ENCODE assay signal across 14 mouse cellular contexts in genomic region chr13:55168255-55168654, GRCm38 (mm10). TPM values are rescaled to one million over a fixed set of nuclear protein-coding genes. Genes with fewer than 3 reads are reported as not detected.
A peak's percentile ranks its signal among the peaks of the same experiment; 100 is the strongest.
DNase-seq lines count a peak whose midpoint lies in the region; ATAC-seq and TF ChIP-seq lines count a peak whose summit lies in the region.
"Had no signal": no experiment of that assay in that cellular context is flagged by ENCODE, and none has a peak within 500 bp of the region (broad histone marks: within the 10 kb centered on the region; RNA-seq: fewer than 3 reads in every experiment).

No protein-coding gene starts in this region.

- H3K4me2 ChIP-seq in liver, embryonic 11.5 days: no peak overlapping the region
- no peak overlapping the region for H3K4me2 ChIP-seq in embryonic facial prominence, embryonic 13.5 days
- H3K4me2 ChIP-seq in hindbrain, postnatal 0 days (ENCODE audit: low read depth, low read length): no peak overlapping the region
- H3K4me2 ChIP-seq: liver, embryonic 15.5 days had no signal

- H3K9me3 ChIP-seq in liver, embryonic 11.5 days (ENCODE audit: control insufficient read depth, low read length): no peaks in the 10 kb centered on the region
- H3K9me3 ChIP-seq in embryonic facial prominence, embryonic 13.5 days: no peaks in the 10 kb centered on the region
- H3K9me3 ChIP-seq in hindbrain, postnatal 0 days (ENCODE audit: low read length): no peaks in the 10 kb centered on the region
- H3K9me3 ChIP-seq: liver, embryonic 15.5 days had no signal

- no peaks in the 10 kb centered on the region for H3K27me3 ChIP-seq in liver, embryonic 11.5 days (replicated peaks; ENCODE audit: control insufficient read depth, insufficient read depth, low read length)
- H3K27me3 ChIP-seq in embryonic facial prominence, embryonic 13.5 days: no peaks in the 10 kb centered on the region
- H3K27me3 ChIP-seq in hindbrain, postnatal 0 days (ENCODE audit: insufficient read depth, low read length): no peaks in the 10 kb centered on the region

- no peak overlapping the region for H3K9ac ChIP-seq in liver, embryonic 11.5 days (ENCODE audit: low read depth, low read length)
- peak overlapping the region; percentile 32; the same call in 1 of the 2 replicates for H3K9ac ChIP-seq in embryonic facial prominence, embryonic 13.5 days
- H3K9ac ChIP-seq in hindbrain, postnatal 0 days (replicated peaks; ENCODE audit: low read length): no peak overlapping the region
- H3K9ac ChIP-seq: liver, embryonic 15.5 days had no signal

- H3K36me3 ChIP-seq in liver, embryonic 11.5 days (ENCODE audit: control insufficient read depth, insufficient read depth, low read length): no peaks in the 10 kb centered on the region
- no peaks in the 10 kb centered on the region for H3K36me3 ChIP-seq in embryonic facial prominence, embryonic 13.5 days
- no peaks in the 10 kb centered on the region for H3K36me3 ChIP-seq in hindbrain, postnatal 0 days (ENCODE audit: insufficient read depth, low read length)
- H3K36me3 ChIP-seq: liver, embryonic 15.5 days had no signal

- H3K4me3 ChIP-seq in liver, embryonic 11.5 days (ENCODE audit: low read depth, low read length): no peak overlapping the region
- no peak overlapping the region for H3K4me3 ChIP-seq in embryonic facial prominence, embryonic 13.5 days
- H3K4me3 ChIP-seq in hindbrain, postnatal 0 days (ENCODE audit: low read length): no peak overlapping the region
- H3K4me3 ChIP-seq: liver, embryonic 15.5 days had no signal

- DNase-seq in liver, embryonic 11.5 days (ENCODE audit: low spot score): no peak
- DNase-seq in liver: no peak
- no peak for DNase-seq in hindbrain, postnatal 0 days (ENCODE audit: low spot score)
- DNase-seq in kidney, postnatal 14 days: peak; percentile 68
- no peak for DNase-seq in urinary bladder, postnatal 25 days (ENCODE audit: low spot score)
- DNase-seq in cerebellum, adult 9-10 months: no peak
- DNase-seq in natural killer cell, adult 2 months (ENCODE audit: low spot score in 2 of 2): no peak
- DNase-seq: adrenal gland, postnatal 25 days; cerebellum, adult 11 months had no signal

- WGBS in liver, embryonic 11.5 days: 88% methylated on average over 5 of the region's 5 CpGs
- WGBS in embryonic facial prominence, embryonic 13.5 days: 89% methylated on average over 5 of the region's 5 CpGs
- WGBS in hindbrain, postnatal 0 days: 78% methylated on average over 5 of the region's 5 CpGs

- H3K27ac ChIP-seq in liver, embryonic 11.5 days (ENCODE audit: low read depth, low read length): 0 out of 2 replicates have a peak overlapping the region, but pooled peaks have one; percentile 9
- peak overlapping the region; percentile 5; the same call in 1 of the 2 replicates for H3K27ac ChIP-seq in embryonic facial prominence, embryonic 13.5 days
- peak overlapping the region; percentile 49; the same call in 1 of the 2 replicates for H3K27ac ChIP-seq in hindbrain, postnatal 0 days
- H3K27ac ChIP-seq: liver, embryonic 15.5 days had no signal

- peaks cover 6% of the 10 kb centered on the region; the same call in 1 of the 2 replicates for H3K4me1 ChIP-seq in liver, embryonic 11.5 days (replicated peaks; ENCODE audit: control insufficient read depth, insufficient read depth, low read length)
- H3K4me1 ChIP-seq in embryonic facial prominence, embryonic 13.5 days: peaks cover 28% of the 10 kb centered on the region
- H3K4me1 ChIP-seq in hindbrain, postnatal 0 days (ENCODE audit: insufficient read depth, low read length): peaks cover 13% of the 10 kb centered on the region; the same call in 1 of the 2 replicates

- TF ChIP-seq CTCF in hindbrain, postnatal 0 days (IDR thresholded peaks at IDR 0.05; ENCODE audit: low read depth): no peak

- no peak for ATAC-seq in liver, embryonic 11.5 days (replicated peaks; ENCODE audit: low FRiP score)
- ATAC-seq in embryonic facial prominence, embryonic 13.5 days (ENCODE audit: insufficient number of reproducible peaks, insufficient read depth, low FRiP score, low TSS enrichment, low read depth): no peak
- no peak for ATAC-seq in hindbrain, postnatal 0 days

RNA-seq across cellular contexts. Expression of gene Fgfr4, which starts 15.8 kb away (rescaled TPM):
- 6.8 and 8.0 TPM in 2 replicates for polyA plus RNA-seq in liver, embryonic 11.5 days (2014; fragmentation: Nextera tagmentation; extraction: Ambion mirVana)
- 3.7 and 4.3 TPM in 2 replicates for polyA plus RNA-seq in embryonic facial prominence, embryonic 13.5 days (2015; fragmentation: Nextera tagmentation; extraction: Ambion mirVana)
- total RNA-seq in hindbrain, postnatal 0 days (2014; rRNA removed): 0.84 and 2.5 TPM in 2 replicates
- polyA plus RNA-seq in hindbrain, postnatal 0 days (2015; fragmentation: Nextera tagmentation; extraction: Ambion mirVana): 1.0 and 1.5 TPM in 2 replicates
- total RNA-seq: granulocyte monocyte progenitor cell, adult 5-6 weeks; hematopoietic stem cell, adult 5-6 weeks had no signal

RNA-seq across cellular contexts. Expression of gene Gm17617, which starts 34.9 kb away (rescaled TPM):
- polyA plus RNA-seq in liver, embryonic 11.5 days (2014; fragmentation: Nextera tagmentation; extraction: Ambion mirVana): not detected in 2 replicates
- not detected in 2 replicates for polyA plus RNA-seq in embryonic facial prominence, embryonic 13.5 days (2015; fragmentation: Nextera tagmentation; extraction: Ambion mirVana)
- total RNA-seq in hindbrain, postnatal 0 days (2014; rRNA removed): not detected in 2 replicates
- not detected in 2 replicates for polyA plus RNA-seq in hindbrain, postnatal 0 days (2015; fragmentation: Nextera tagmentation; extraction: Ambion mirVana)
- total RNA-seq: adrenal gland, postnatal 25 days; granulocyte monocyte progenitor cell, adult 5-6 weeks; hematopoietic stem cell, adult 5-6 weeks; left cerebral cortex, adult 18-20 months had no signal
- polyA plus RNA-seq: liver, embryonic 15.5 days had no signal

RNA-seq across cellular contexts. Expression of gene Nsd1, which starts 41.3 kb away (rescaled TPM):
- 35.5 and 41.3 TPM in 2 replicates for polyA plus RNA-seq in liver, embryonic 11.5 days (2014; fragmentation: Nextera tagmentation; extraction: Ambion mirVana)
- polyA plus RNA-seq in embryonic facial prominence, embryonic 13.5 days (2015; fragmentation: Nextera tagmentation; extraction: Ambion mirVana): 77.2 and 83.0 TPM in 2 replicates
- total RNA-seq in hindbrain, postnatal 0 days (2014; rRNA removed): 59.3 and 78.2 TPM in 2 replicates
- 64.0 and 67.7 TPM in 2 replicates for polyA plus RNA-seq in hindbrain, postnatal 0 days (2015; fragmentation: Nextera tagmentation; extraction: Ambion mirVana)
